Mouse (Mus musculus): ENCODE measurements around the gene Eef1g. TPM values are rescaled to one million over a fixed set of nuclear protein-coding genes. Genes with fewer than 3 reads are reported as not detected.
A peak's percentile ranks its signal among the peaks of the same experiment; 100 is the strongest.

Eef1g gene
- polyA plus RNA-seq, 1 experiment, result 896 TPM

DNA sequence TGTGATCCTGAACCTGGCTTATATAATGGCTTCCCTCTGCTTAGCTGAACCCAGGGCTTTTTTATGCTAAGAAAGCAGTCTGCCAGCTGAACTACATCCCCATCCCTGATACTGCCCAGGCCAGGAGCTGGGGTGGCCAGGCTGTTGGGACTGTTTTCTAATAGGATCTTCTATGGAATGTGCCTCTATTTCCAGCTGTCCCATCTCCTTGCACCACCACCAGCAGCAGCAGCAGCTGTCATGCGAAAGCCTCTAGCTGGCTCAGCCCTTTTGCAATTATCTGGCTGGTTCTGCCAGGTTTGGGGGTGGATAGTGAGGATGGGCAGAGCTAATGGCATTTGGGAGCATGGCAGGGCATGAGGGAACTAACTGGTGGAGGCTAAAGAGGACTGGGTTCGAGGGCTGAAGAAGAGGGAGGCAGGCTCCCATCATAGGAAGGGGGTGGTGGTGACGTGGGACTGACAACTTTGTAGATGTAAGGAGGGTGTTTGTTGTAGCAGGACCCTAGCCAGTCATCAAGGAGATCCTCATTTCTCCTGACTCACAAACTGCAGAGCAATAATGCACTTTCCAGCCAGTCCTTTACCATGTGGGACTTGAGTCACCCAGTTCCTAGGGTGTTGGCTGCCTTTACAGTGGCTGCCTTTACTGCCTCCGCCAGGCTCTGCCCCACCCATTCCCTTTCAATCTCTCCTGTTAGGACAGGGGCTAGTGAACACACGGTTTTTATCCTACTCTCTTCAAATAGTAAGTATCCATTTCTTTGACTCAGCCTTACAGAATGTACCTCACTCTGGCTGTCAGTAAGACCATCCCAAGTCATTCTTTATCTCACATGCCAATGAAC lies 15.7 kb downstream of the Eef1g start:
- Histone ChIP-seq H3K4me2 (ENCODE audit: low read depth) (peak overlapping the region; percentile 72), H3ac (ENCODE audit: control insufficient read depth, insufficient read length) (no peak overlapping the region), H3K27me3 (ENCODE audit: control insufficient read depth, insufficient read depth, insufficient read length) (no peaks in the 10 kb centered on the region), H3K36me3 (ENCODE audit: control insufficient read depth, insufficient read depth) (peaks cover 23% of the 10 kb centered on the region), H3K79me2 (ENCODE audit: control insufficient read depth, insufficient read depth) (peaks cover 20% of the 10 kb centered on the region), H3K4me3 (no peak overlapping the region)
- TF ChIP-seq CEBPB (IDR thresholded peaks at IDR 0.05; ENCODE audit: insufficient read depth, poor library complexity, severe bottlenecking) (peak; percentile 62; the same call in 1 of the 2 replicates), E2F4 (IDR thresholded peaks at IDR 0.05; ENCODE audit: insufficient read depth) (no peak), POLR2A (IDR thresholded peaks at IDR 0.05; ENCODE audit: insufficient read length, low read depth) (peak; percentile 38), POLR2AphosphoS2 (IDR thresholded peaks at IDR 0.05; ENCODE audit: insufficient read length, low read depth) (peak; percentile 42), USF1 (IDR thresholded peaks at IDR 0.05; ENCODE audit: low read depth) (no peak), SRF (IDR thresholded peaks at IDR 0.05; ENCODE audit: control insufficient read depth, insufficient read length, low read depth) (no peak), REST (IDR thresholded peaks at IDR 0.05; ENCODE audit: insufficient read depth, insufficient read length) (no peak), MYOD1 (IDR thresholded peaks at IDR 0.05; ENCODE audit: control insufficient read depth in 1 of 3, insufficient read length in 2 of 3, low read depth in 2 of 3) (peak; percentile 81 to 97 (median 93)), MYOG (IDR thresholded peaks at IDR 0.05; ENCODE audit: control insufficient read depth in 1 of 3, insufficient read depth in 1 of 3, insufficient read length in 2 of 3, low read depth in 2 of 3) (peak; percentile 86 to 98 (median 97)), TCF12 (IDR thresholded peaks at IDR 0.05; ENCODE audit: insufficient read depth, poor library complexity, severe bottlenecking) (peak; percentile 87), TCF3 (IDR thresholded peaks at IDR 0.05; ENCODE audit: insufficient read length, low read depth) (peak; percentile 81), MAX (IDR thresholded peaks at IDR 0.05; ENCODE audit: low read depth) (peak; percentile 16)

- peaks cover 18% of the 10 kb centered on the region for H3K79me2 ChIP-seq (ENCODE audit: control insufficient read depth, insufficient read depth)
- no peak overlapping the region for H3K4me3 ChIP-seq
- H3K27me3 ChIP-seq (ENCODE audit: control insufficient read depth, insufficient read depth, insufficient read length), result no peaks in the 10 kb centered on the region
- no peak overlapping the region for H3ac ChIP-seq (ENCODE audit: control insufficient read depth, insufficient read length)
- peaks cover 16% of the 10 kb centered on the region for H3K36me3 ChIP-seq (ENCODE audit: control insufficient read depth, insufficient read depth)
- TF ChIP-seq USF1 (IDR thresholded peaks at IDR 0.05; ENCODE audit: low read depth) (no peak), MYOD1 (IDR thresholded peaks at IDR 0.05; ENCODE audit: control insufficient read depth in 1 of 3, insufficient read length in 2 of 3, low read depth in 2 of 3) (no peak), POLR2A (IDR thresholded peaks at IDR 0.05; ENCODE audit: insufficient read length, low read depth) (peak; percentile 37), TCF12 (IDR thresholded peaks at IDR 0.05; ENCODE audit: insufficient read depth, poor library complexity, severe bottlenecking) (no peak), POLR2AphosphoS2 (IDR thresholded peaks at IDR 0.05; ENCODE audit: insufficient read length, low read depth) (peak; percentile 82), REST (IDR thresholded peaks at IDR 0.05; ENCODE audit: insufficient read depth, insufficient read length) (no peak), TCF3 (IDR thresholded peaks at IDR 0.05; ENCODE audit: insufficient read length, low read depth) (no peak), SRF (IDR thresholded peaks at IDR 0.05; ENCODE audit: control insufficient read depth, insufficient read length, low read depth) (no peak), MYOG (IDR thresholded peaks at IDR 0.05; ENCODE audit: control insufficient read depth in 1 of 3, insufficient read depth in 1 of 3, insufficient read length in 2 of 3, low read depth in 2 of 3) (peak in 1 of 3 experiments; percentile 68)
- H3K4me2 ChIP-seq (ENCODE audit: low read depth), result peak overlapping the region; percentile 72
Observed at GRCm38 (mm10) chr19:8983150-8983650, 16.4 kb downstream of the Eef1g start.

- Histone ChIP-seq H3K36me3 (ENCODE audit: control insufficient read depth, insufficient read depth) (peaks cover 4% of the 10 kb centered on the region), H3K4me3 (no peak overlapping the region), H3K4me2 (ENCODE audit: low read depth) (peak overlapping the region; percentile 70), H3K27me3 (ENCODE audit: control insufficient read depth, insufficient read depth, insufficient read length) (no peaks in the 10 kb centered on the region), H3ac (ENCODE audit: control insufficient read depth, insufficient read length) (no peak overlapping the region), H3K79me2 (ENCODE audit: control insufficient read depth, insufficient read depth) (peaks cover 10% of the 10 kb centered on the region)
- TF ChIP-seq MYOD1 (IDR thresholded peaks at IDR 0.05; ENCODE audit: control insufficient read depth in 1 of 3, insufficient read length in 2 of 3, low read depth in 2 of 3), result no peak
- TF ChIP-seq POLR2AphosphoS2 (IDR thresholded peaks at IDR 0.05; ENCODE audit: insufficient read length, low read depth), result no peak
- TF ChIP-seq CEBPB (IDR thresholded peaks at IDR 0.05; ENCODE audit: insufficient read depth, poor library complexity, severe bottlenecking), result no peak
- TF ChIP-seq SRF (IDR thresholded peaks at IDR 0.05; ENCODE audit: control insufficient read depth, insufficient read length, low read depth), result no peak
- no peak for TF ChIP-seq TCF3 (IDR thresholded peaks at IDR 0.05; ENCODE audit: insufficient read length, low read depth)
- TF ChIP-seq USF1 (IDR thresholded peaks at IDR 0.05; ENCODE audit: low read depth), result no peak
- no peak for TF ChIP-seq E2F4 (IDR thresholded peaks at IDR 0.05; ENCODE audit: insufficient read depth)
- TF ChIP-seq MAX (IDR thresholded peaks at IDR 0.05; ENCODE audit: low read depth), result no peak
- TF ChIP-seq TCF12 (IDR thresholded peaks at IDR 0.05; ENCODE audit: insufficient read depth, poor library complexity, severe bottlenecking), result no peak
- no peak for TF ChIP-seq MYOG (IDR thresholded peaks at IDR 0.05; ENCODE audit: control insufficient read depth in 1 of 3, insufficient read depth in 1 of 3, insufficient read length in 2 of 3, low read depth in 2 of 3)
- TF ChIP-seq REST (IDR thresholded peaks at IDR 0.05; ENCODE audit: insufficient read depth, insufficient read length), result no peak
- no peak for TF ChIP-seq POLR2A (IDR thresholded peaks at IDR 0.05; ENCODE audit: insufficient read length, low read depth)
Observed at GRCm38 (mm10) chr19:8984255-8984868, 17.5 kb downstream of the Eef1g start.

DNA sequence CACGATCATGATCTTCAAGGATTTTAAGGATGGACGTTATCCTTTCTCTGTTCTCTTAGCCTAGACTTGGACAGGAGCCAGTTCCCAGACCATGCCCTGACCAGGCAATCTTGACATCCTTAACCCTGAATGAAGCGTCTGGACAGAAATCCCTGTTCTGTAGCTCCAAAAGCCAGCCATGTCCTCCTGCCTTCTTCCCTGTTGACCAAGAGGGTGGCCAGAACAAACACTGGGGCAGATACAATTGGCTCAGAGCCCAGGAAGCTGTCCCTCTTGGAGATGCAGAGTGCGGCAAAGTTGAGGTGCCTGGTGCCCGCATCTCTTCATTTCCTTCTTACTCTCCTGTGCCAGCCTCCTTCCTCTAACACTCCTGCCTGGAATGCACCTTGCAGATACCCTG lies 19.1 kb downstream of the Eef1g start:
- Histone ChIP-seq H3K36me3 (ENCODE audit: control insufficient read depth, insufficient read depth) (no peaks in the 10 kb centered on the region), H3K27me3 (ENCODE audit: control insufficient read depth, insufficient read depth, insufficient read length) (no peaks in the 10 kb centered on the region)
- TF ChIP-seq TCF3 (IDR thresholded peaks at IDR 0.05; ENCODE audit: insufficient read length, low read depth) (no peak), MAX (IDR thresholded peaks at IDR 0.05; ENCODE audit: low read depth) (no peak), POLR2A (IDR thresholded peaks at IDR 0.05; ENCODE audit: insufficient read length, low read depth) (no peak), USF1 (IDR thresholded peaks at IDR 0.05; ENCODE audit: low read depth) (no peak), SRF (IDR thresholded peaks at IDR 0.05; ENCODE audit: control insufficient read depth, insufficient read length, low read depth) (no peak), REST (IDR thresholded peaks at IDR 0.05; ENCODE audit: insufficient read depth, insufficient read length) (no peak), POLR2AphosphoS2 (IDR thresholded peaks at IDR 0.05; ENCODE audit: insufficient read length, low read depth) (no peak), E2F4 (IDR thresholded peaks at IDR 0.05; ENCODE audit: insufficient read depth) (no peak), CEBPB (IDR thresholded peaks at IDR 0.05; ENCODE audit: insufficient read depth, poor library complexity, severe bottlenecking) (no peak), MYOG (IDR thresholded peaks at IDR 0.05; ENCODE audit: control insufficient read depth in 1 of 3, insufficient read depth in 1 of 3, insufficient read length in 2 of 3, low read depth in 2 of 3) (no peak), MYOD1 (IDR thresholded peaks at IDR 0.05; ENCODE audit: control insufficient read depth in 1 of 3, insufficient read length in 2 of 3, low read depth in 2 of 3) (no peak)

More for the DNA sequence above, 19.1 kb downstream of the Eef1g start:
- H3K4me2 ChIP-seq (ENCODE audit: low read depth), result no peak overlapping the region
- H3ac ChIP-seq (ENCODE audit: control insufficient read depth, insufficient read length), result no peak overlapping the region
- H3K79me2 ChIP-seq (ENCODE audit: control insufficient read depth, insufficient read depth), result peaks cover 21% of the 10 kb centered on the region
- H3K4me3 ChIP-seq, result no peak overlapping the region

Data from myocyte (in vitro differentiated cells).